In the genomic region with DNA sequence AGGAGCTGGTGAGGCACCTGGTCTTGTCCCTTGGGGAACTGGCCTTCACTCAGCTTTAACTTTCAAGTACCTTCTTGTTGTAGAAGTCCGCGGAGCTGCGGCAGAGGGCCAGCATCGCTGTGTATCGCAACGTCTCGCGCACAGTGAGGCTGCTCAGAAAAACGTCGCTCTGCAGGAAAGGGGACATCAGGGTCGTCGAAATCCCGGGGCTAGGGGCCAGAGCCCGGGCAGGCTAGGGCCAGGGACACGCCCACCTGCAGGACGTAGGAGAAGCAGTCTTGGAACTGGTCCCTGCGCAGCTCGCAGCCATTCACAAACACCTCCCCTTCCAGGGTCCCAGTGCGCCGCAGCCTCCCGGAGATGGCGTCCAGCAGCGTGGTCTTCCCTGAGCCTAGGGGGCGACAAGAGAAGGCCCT, we compare ENCODE assay signal across 9 mouse cellular contexts. TPM values are rescaled to one million over a fixed set of nuclear protein-coding genes. Genes with fewer than 3 reads are reported as not detected.
DNase-seq lines count a peak whose midpoint lies in the region; ATAC-seq and TF ChIP-seq lines count a peak whose summit lies in the region.
"Had no signal": no experiment of that assay in that cellular context is flagged by ENCODE, and none has a peak within 500 bp of the region (broad histone marks: within the 10 kb centered on the region; RNA-seq: fewer than 3 reads in every experiment).

A gene (plus strand): TSS at position 352 of the 416 bp plus-strand sequence.

- intact Hi-C loops in heart, adult 2 months (cut with DNase I) = no loop called here
- intact Hi-C loops in heart, postnatal 25 days (cut with DNase I) = loop anchor here (5.0 kb wide), 1 partner anchor 599 kb away; no protein-coding TSS in a partner anchor
- intact Hi-C loops in heart, postnatal 36 days (cut with DNase I) = no loop called here

- H3K9me3 ChIP-seq in liver, embryonic 11.5 days (ENCODE audit: control insufficient read depth, low read length) = no peaks in the 10 kb centered on the region

- ATAC-seq in liver, embryonic 11.5 days (replicated peaks; ENCODE audit: low FRiP score) = no peak

- 2% methylated on average over 24 of the region's 24 CpGs for WGBS in heart, adult 2 months
- 4% methylated on average over 24 of the region's 24 CpGs for WGBS in liver, embryonic 11.5 days

- no peak within 1 kb of the TSS for H3K27ac ChIP-seq in heart, adult 2 months
- H3K27ac ChIP-seq in liver, embryonic 11.5 days (ENCODE audit: low read depth, low read length) = no peak within 1 kb of the TSS

- TF ChIP-seq CTCF in heart, adult 2 months (IDR thresholded peaks at IDR 0.05) = no peak

- no peaks in the 10 kb centered on the region for H3K4me1 ChIP-seq in heart, adult 2 months (ENCODE audit: control insufficient read depth, insufficient read depth, low read length)
- H3K4me1 ChIP-seq in liver, embryonic 11.5 days (replicated peaks; ENCODE audit: control insufficient read depth, insufficient read depth, low read length) = no peaks in the 10 kb centered on the region

- DNase-seq in heart, adult 2 months = peak; percentile 11 to 33
- DNase-seq in heart, postnatal 25 days (ENCODE audit: low spot score) = no peak
- DNase-seq in embryo, embryonic 10.5 days (ENCODE audit: low spot score) = peak; percentile 65
- DNase-seq in heart, postnatal 36 days = peak; percentile 14 to 18
- peak; percentile 46 for DNase-seq in liver, embryonic 11.5 days (ENCODE audit: low spot score)
- peak; percentile 40 for DNase-seq in neural tube, embryonic 10.5 days (ENCODE audit: extremely low spot score, low spot score)
- no peak for DNase-seq in cerebellum, postnatal 36 days
- DNase-seq in spleen, adult 12 weeks (ENCODE audit: low spot score) = no peak

- H3K36me3 ChIP-seq in heart, adult 2 months (ENCODE audit: control insufficient read depth, insufficient read depth, low read length) = no peaks in the 10 kb centered on the region
- H3K36me3 ChIP-seq in liver, embryonic 11.5 days (ENCODE audit: control insufficient read depth, insufficient read depth, low read length) = no peaks in the 10 kb centered on the region

- H3K27me3 ChIP-seq in heart, adult 2 months (ENCODE audit: control insufficient read depth, insufficient read depth, low read length) = 0 out of 2 replicates have a peak, but pooled peaks cover 2% of the 10 kb centered on the region
- peaks cover 17% of the 10 kb centered on the region for H3K27me3 ChIP-seq in liver, embryonic 11.5 days (replicated peaks; ENCODE audit: control insufficient read depth, insufficient read depth, low read length)

- peak within 1 kb of the TSS; percentile 63 for H3K4me2 ChIP-seq in liver, embryonic 11.5 days

- TF ChIP-seq POLR2A in heart, adult 2 months (IDR thresholded peaks at IDR 0.05; ENCODE audit: insufficient read depth, low read depth, low read length) = no peak

- no peak for TF ChIP-seq EP300 in heart, adult 2 months (IDR thresholded peaks at IDR 0.05; ENCODE audit: insufficient read depth, low read depth, low read length)

- no peak within 1 kb of the TSS for H3K9ac ChIP-seq in heart, adult 2 months (ENCODE audit: low read depth, low read length)
- H3K9ac ChIP-seq in liver, embryonic 11.5 days (ENCODE audit: low read depth, low read length) = 0 out of 2 replicates have a peak within 1 kb of the TSS, but pooled peaks have one; percentile 35

- H3K4me3 ChIP-seq in heart, adult 2 months = peak within 1 kb of the TSS; percentile 27
- H3K4me3 ChIP-seq in liver, embryonic 11.5 days (ENCODE audit: low read depth, low read length) = peak within 1 kb of the TSS; percentile 29

- H3K79me2 ChIP-seq in heart, adult 2 months (replicated peaks; ENCODE audit: control insufficient read depth, insufficient read depth, low read length) = no peaks in the 10 kb centered on the region

RNA-seq across cellular contexts. Expression of the gene that starts here (rescaled TPM):
- total RNA-seq in heart, adult 2 months (2021) = not detected
- polyA plus RNA-seq in heart, adult 2 months (2012; rRNA removed) = 0.06 TPM in 1 of 2 replicates, not detected in the other
- not detected for total RNA-seq in heart, postnatal 25 days (2021)
- total RNA-seq in heart, postnatal 36 days (2021) = not detected
- polyA plus RNA-seq in liver, embryonic 11.5 days (2014; fragmentation: Nextera tagmentation; extraction: Ambion mirVana) = 0.10 and 0.14 TPM in 2 replicates
- total RNA-seq: MEL had no signal

Comparison
In these comparisons a context has a peak if more than half of its experiments do, and no peak if none do; other contexts are left out.
1. Peak in DNase-seq and H3K4me3 ChIP-seq in heart, adult 2 months; RNA of the gene not detected or under 1 TPM.
2. Peak in DNase-seq in heart, postnatal 36 days; RNA of the gene not detected or under 1 TPM.
3. Peak in DNase-seq, H3K4me3 ChIP-seq, H3K9ac ChIP-seq and H3K4me2 ChIP-seq in liver, embryonic 11.5 days; RNA of the gene not detected or under 1 TPM.
4. DNase-seq: peak in embryo, embryonic 10.5 days (single experiment) and neural tube, embryonic 10.5 days (single experiment); none in heart, postnatal 25 days (single experiment), cerebellum, postnatal 36 days (0 of 2) and spleen, adult 12 weeks (single experiment).